Mouse (Mus musculus): ENCODE results near the gene Sln. TPM values are rescaled to one million over a fixed set of nuclear protein-coding genes. Genes with fewer than 3 reads are reported as not detected.

Sln gene
- total and polyA plus RNA-seq, 3 experiments: 59.7 to 412 (median 81.4) TPM

DNA sequence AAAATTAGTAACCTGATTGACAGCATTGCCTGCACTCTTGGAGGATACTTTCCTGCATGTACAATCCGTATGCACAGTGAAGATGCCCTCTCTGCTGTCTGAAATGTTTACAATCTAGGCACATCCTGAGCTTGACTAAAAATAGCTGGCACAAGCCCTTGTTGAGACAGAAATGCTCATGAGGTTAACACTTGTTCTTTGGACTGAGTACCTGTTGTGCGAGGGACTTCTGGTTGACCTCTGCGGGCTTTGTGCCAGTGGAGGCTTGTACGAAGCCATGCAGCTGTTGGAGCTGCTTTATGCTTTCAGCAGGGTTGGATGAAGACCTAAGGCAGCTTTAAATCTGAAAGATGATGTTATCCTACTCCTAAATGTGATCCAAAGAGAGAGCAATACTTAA lies 2.2 kb downstream of the Sln start:
- Histone ChIP-seq H3K79me2 (replicated peaks; ENCODE audit: control insufficient read depth, insufficient read depth, low read length) (no peaks in the 10 kb centered on the region), H3K27ac (no peak overlapping the region; the same call in 1 of the 2 replicates), H3K27me3 (ENCODE audit: control insufficient read depth, insufficient read depth, low read length) (no peaks in the 10 kb centered on the region), H3K4me3 (no peak overlapping the region), H3K4me1 (ENCODE audit: control insufficient read depth, insufficient read depth, low read length) (no peaks in the 10 kb centered on the region), H3K9ac (ENCODE audit: low read depth, low read length) (no peak overlapping the region), H3K36me3 (ENCODE audit: control insufficient read depth, insufficient read depth, low read length) (no peaks in the 10 kb centered on the region)
- 54% methylated on average over 4 of the region's 4 CpGs for WGBS
- no peak for DNase-seq
- TF ChIP-seq POLR2A (IDR thresholded peaks at IDR 0.05; ENCODE audit: insufficient read depth, low read depth, low read length) (no peak), EP300 (IDR thresholded peaks at IDR 0.05; ENCODE audit: insufficient read depth, low read depth, low read length) (no peak), CTCF (IDR thresholded peaks at IDR 0.05) (no peak)
- intact Hi-C loops (cut with DNase I): no loop called here

DNA sequence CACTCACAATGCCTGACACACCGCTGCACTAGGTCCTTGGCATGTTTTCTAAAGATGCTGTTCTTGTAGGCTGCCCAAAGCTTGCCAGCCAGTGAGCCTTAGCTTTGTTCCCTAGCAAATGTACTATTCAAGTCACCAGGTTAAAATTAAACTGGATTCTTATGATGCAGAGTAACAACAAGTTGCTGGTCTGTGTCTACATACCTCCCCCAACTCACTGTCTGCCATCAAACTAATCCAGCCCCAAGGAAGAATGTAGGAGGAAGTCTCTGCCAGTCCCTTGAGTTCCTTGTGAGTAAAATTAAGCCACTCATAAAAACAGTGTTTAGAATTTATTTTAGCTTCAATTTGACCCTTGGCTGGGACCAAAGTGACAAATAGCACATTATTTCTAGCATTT lies 3.7 kb downstream of the Sln start:
- WGBS: 69% methylated on average over 1 of the region's 1 CpGs
- TF ChIP-seq EP300 (IDR thresholded peaks at IDR 0.05; ENCODE audit: insufficient read depth, low read depth, low read length): no peak
- TF ChIP-seq POLR2A (IDR thresholded peaks at IDR 0.05; ENCODE audit: insufficient read depth, low read depth, low read length): no peak
- Histone ChIP-seq H3K79me2 (replicated peaks; ENCODE audit: control insufficient read depth, insufficient read depth, low read length) (no peaks in the 10 kb centered on the region), H3K36me3 (ENCODE audit: control insufficient read depth, insufficient read depth, low read length) (no peaks in the 10 kb centered on the region), H3K9ac (ENCODE audit: low read depth, low read length) (no peak overlapping the region), H3K4me3 (no peak overlapping the region), H3K4me1 (ENCODE audit: control insufficient read depth, insufficient read depth, low read length) (no peaks in the 10 kb centered on the region), H3K27me3 (ENCODE audit: control insufficient read depth, insufficient read depth, low read length) (no peaks in the 10 kb centered on the region), H3K27ac (no peak overlapping the region)
- intact Hi-C loops (cut with DNase I): no loop called here
- DNase-seq: no peak

DNA sequence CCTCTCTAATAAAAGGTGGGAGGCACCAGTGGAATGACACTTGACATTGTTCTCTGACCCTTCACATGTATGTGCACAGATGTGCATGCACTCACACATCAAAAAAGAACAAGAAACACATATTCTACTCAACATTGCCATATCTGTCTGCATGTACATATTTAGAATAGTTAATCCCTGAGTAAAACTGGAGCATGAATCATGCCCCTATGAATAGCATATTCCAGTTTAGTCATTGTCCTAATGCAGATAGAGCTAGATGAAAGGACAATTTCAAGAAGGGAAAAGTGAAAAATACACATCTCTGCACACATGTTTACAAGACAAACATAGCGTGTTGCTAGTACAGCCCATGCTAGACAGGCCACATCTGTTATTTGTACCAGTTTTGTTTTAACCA lies 4.6 kb downstream of the Sln start:
- Histone ChIP-seq H3K4me1 (ENCODE audit: control insufficient read depth, insufficient read depth, low read length) (no peaks in the 10 kb centered on the region), H3K4me3 (no peak overlapping the region), H3K79me2 (replicated peaks; ENCODE audit: control insufficient read depth, insufficient read depth, low read length) (no peaks in the 10 kb centered on the region), H3K9ac (ENCODE audit: low read depth, low read length) (no peak overlapping the region), H3K27me3 (ENCODE audit: control insufficient read depth, insufficient read depth, low read length) (no peaks in the 10 kb centered on the region), H3K36me3 (ENCODE audit: control insufficient read depth, insufficient read depth, low read length) (no peaks in the 10 kb centered on the region), H3K27ac (no peak overlapping the region)
- no peak for TF ChIP-seq CTCF (IDR thresholded peaks at IDR 0.05)
- no peak for TF ChIP-seq POLR2A (IDR thresholded peaks at IDR 0.05; ENCODE audit: insufficient read depth, low read depth, low read length)
- no peak for TF ChIP-seq EP300 (IDR thresholded peaks at IDR 0.05; ENCODE audit: insufficient read depth, low read depth, low read length)
- intact Hi-C loops (cut with DNase I): no loop called here
- DNase-seq: no peak
- WGBS: 76% methylated on average over 1 of the region's 1 CpGs

DNA sequence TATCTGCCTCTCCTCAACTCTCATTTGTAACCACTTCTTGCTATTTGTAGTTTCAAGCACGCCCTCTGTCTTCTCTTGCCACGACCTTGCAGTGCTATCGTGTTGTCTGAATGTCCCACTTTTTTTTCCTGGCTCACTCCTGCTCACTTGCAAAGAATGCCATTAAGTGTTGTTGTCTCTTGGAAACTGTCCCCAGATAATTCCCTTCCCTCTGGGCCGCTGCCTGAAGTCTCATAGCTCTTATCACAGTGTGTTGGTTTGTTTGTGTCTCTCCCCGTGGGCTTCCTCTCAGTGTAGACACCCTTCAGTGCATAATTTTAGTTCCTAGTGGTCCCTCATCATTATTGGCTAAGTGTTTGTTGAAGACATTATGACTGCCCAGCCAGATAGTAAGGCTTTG lies 7.9 kb downstream of the Sln start:
- Histone ChIP-seq H3K79me2 (replicated peaks; ENCODE audit: control insufficient read depth, insufficient read depth, low read length) (no peaks in the 10 kb centered on the region), H3K27me3 (ENCODE audit: control insufficient read depth, insufficient read depth, low read length) (no peaks in the 10 kb centered on the region), H3K4me3 (no peak overlapping the region), H3K27ac (no peak overlapping the region), H3K36me3 (ENCODE audit: control insufficient read depth, insufficient read depth, low read length) (no peaks in the 10 kb centered on the region), H3K9ac (ENCODE audit: low read depth, low read length) (no peak overlapping the region), H3K4me1 (ENCODE audit: control insufficient read depth, insufficient read depth, low read length) (no peaks in the 10 kb centered on the region)
- peak in 1 of 2 experiments; percentile 7 for DNase-seq
- no peak for TF ChIP-seq EP300 (IDR thresholded peaks at IDR 0.05; ENCODE audit: insufficient read depth, low read depth, low read length)
- no peak for TF ChIP-seq POLR2A (IDR thresholded peaks at IDR 0.05; ENCODE audit: insufficient read depth, low read depth, low read length)
- no peak for TF ChIP-seq CTCF (IDR thresholded peaks at IDR 0.05)
- WGBS: 16% methylated on average over 5 of the region's 5 CpGs
- intact Hi-C loops (cut with DNase I): no loop called here

DNA sequence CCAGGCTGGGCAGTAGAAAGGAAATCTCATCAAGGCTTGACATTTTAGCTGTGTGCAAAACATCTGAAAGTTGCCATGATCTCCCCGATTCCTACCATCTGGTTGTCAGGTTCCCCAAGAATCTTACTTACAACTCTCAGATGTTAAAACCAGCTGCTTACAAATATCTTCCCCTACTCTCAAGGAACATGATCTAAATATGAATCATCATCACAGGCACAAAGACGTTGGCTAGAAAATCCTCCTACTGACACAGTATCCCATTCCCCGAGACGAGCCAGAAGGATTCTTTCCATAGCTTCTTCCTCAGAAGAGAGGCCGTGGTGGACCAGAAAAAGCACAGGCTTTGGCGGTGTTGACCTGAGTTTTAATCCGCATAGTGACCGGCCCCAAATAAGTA lies 23.3 kb downstream of the Sln start:
- Histone ChIP-seq H3K27me3 (ENCODE audit: control insufficient read depth, insufficient read depth, low read length) (no peaks in the 10 kb centered on the region), H3K36me3 (ENCODE audit: control insufficient read depth, insufficient read depth, low read length) (no peaks in the 10 kb centered on the region), H3K9ac (ENCODE audit: low read depth, low read length) (no peak overlapping the region), H3K4me1 (ENCODE audit: control insufficient read depth, insufficient read depth, low read length) (no peaks in the 10 kb centered on the region), H3K79me2 (replicated peaks; ENCODE audit: control insufficient read depth, insufficient read depth, low read length) (no peaks in the 10 kb centered on the region), H3K4me3 (no peak overlapping the region), H3K27ac (no peak overlapping the region)
- 79% methylated on average over 8 of the region's 8 CpGs for WGBS
- TF ChIP-seq POLR2A (IDR thresholded peaks at IDR 0.05; ENCODE audit: insufficient read depth, low read depth, low read length) (no peak), CTCF (IDR thresholded peaks at IDR 0.05) (no peak), EP300 (IDR thresholded peaks at IDR 0.05; ENCODE audit: insufficient read depth, low read depth, low read length) (no peak)
- intact Hi-C loops (cut with DNase I): loop anchor here (5.0 kb wide), 1 partner anchor 224 kb away; no protein-coding TSS in a partner anchor
- DNase-seq: no peak

DNA sequence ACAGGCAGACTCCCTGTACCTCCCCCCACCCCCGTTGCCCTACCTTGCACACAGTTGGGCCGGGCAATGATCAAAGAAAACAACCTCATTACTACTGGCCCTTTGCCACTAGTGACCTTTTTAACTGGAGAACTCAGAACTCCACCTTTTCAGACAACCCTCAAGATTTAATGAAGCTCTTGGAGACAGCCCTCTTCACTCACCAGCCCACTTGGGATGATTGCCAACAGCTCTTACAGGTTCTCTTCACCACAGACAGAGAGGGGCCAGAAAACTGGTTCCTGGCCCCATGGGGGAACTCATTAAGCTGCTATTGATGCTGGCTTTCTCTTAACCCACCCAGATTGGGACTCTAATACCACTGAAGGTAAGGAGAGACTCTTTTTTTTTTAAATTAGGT lies 27.5 kb downstream of the Sln start:
- no peak for DNase-seq
- Histone ChIP-seq H3K9ac (ENCODE audit: low read depth, low read length) (no peak overlapping the region), H3K4me1 (ENCODE audit: control insufficient read depth, insufficient read depth, low read length) (no peaks in the 10 kb centered on the region), H3K27me3 (ENCODE audit: control insufficient read depth, insufficient read depth, low read length) (no peaks in the 10 kb centered on the region), H3K79me2 (replicated peaks; ENCODE audit: control insufficient read depth, insufficient read depth, low read length) (no peaks in the 10 kb centered on the region), H3K36me3 (ENCODE audit: control insufficient read depth, insufficient read depth, low read length) (no peaks in the 10 kb centered on the region), H3K27ac (no peak overlapping the region), H3K4me3 (no peak overlapping the region)
- intact Hi-C loops (cut with DNase I): no loop called here
- TF ChIP-seq EP300 (IDR thresholded peaks at IDR 0.05; ENCODE audit: insufficient read depth, low read depth, low read length): no peak
- no peak for TF ChIP-seq POLR2A (IDR thresholded peaks at IDR 0.05; ENCODE audit: insufficient read depth, low read depth, low read length)
- TF ChIP-seq CTCF (IDR thresholded peaks at IDR 0.05): no peak
- 48% methylated on average over 2 of the region's 2 CpGs for WGBS

All from heart, adult 2 months (tissue).